Mouse (Mus musculus): ENCODE results near the gene Ift122.

DNA sequence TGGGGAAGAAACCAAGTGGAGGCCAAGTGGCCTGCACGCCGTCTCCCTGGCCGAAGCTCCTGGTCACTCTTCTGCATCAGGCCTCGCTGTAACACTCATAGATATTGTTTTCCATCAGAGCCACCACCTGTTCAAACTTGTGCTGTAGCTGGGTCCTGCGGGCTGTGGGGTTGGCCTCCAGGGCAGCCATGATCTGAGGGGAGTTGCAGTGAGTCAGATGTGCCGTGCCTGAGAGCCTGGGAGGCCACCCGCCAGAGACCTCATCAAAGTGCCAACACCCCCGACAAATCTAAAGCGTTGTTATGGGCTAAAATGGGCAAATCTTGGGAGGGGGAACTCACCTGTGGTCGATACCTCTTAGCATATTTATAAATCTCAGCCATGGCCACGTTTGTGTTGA is 102.4 kb downstream of the Ift122 start:
- TF ChIP-seq POLR2A (IDR thresholded peaks at IDR 0.05; ENCODE audit: low read depth, low read length): no peak
- no peak for TF ChIP-seq CTCF (IDR thresholded peaks at IDR 0.05; ENCODE audit: borderline replicate concordance, insufficient read depth, low read length)

Measured in embryonic fibroblast, embryonic 13.5 days (primary cell).